Mouse (Mus musculus): ENCODE data around the gene Ppp1r14c.

DNA sequence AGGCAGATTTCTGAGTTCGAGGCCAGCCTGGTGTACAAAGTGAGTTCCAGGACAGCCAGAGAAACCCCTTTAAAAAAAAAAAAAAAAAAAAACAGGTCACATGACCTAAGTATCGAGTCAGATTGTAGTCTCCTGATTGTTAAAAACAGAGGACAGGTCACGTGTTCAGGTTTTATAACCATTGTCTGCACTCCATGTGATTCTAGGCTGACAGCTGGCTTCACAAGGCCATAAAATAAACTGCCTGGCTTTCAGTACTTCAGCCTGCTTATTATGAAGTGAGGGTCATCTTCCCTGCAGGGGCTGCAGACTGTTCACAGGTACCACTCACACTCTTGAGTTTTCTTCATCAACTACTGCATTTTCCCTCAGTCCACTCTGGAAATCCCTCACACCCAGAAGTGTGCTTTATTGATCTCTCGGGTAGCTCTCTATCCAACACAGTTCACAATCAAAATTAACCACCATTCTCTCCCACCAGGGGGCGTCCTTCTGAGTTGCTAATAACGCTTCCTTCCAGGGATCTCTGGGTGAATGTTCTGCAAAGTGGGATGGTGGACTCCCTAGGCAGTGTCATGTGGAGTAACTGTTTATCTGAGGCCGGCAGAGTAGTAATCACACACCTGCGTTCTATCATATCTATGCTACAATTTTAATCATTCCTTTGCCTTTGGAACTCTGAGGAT is 146.9 kb downstream of the Ppp1r14c start:
- TF ChIP-seq CTCF (IDR thresholded peaks at IDR 0.05; ENCODE audit: borderline replicate concordance, extremely low read depth, insufficient read depth, insufficient read length) (peak; percentile 25; the same call in 1 of the 2 replicates), POLR2A (IDR thresholded peaks at IDR 0.05; ENCODE audit: borderline replicate concordance, extremely low read depth, insufficient read depth, insufficient read length, poor library complexity, severe bottlenecking) (no peak)
